In the genomic region with DNA sequence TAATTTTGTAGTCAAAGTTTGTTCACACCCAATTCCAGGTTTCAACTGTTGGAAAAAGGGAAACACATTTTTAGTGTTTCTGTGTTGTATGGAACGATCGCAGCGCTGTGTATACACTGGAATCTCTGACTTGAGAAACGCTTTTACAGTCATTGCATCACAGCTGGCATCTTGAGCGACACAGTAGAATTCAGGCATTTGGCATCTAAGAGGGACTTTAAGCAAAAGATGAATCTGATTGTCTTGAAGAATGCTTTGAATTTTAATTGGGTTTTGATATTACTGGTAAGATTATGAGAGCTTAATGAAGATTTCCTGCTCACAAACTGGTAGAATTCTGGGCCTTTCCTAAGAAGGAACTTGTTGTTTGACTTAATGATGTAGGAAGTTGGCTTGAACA, we compare ENCODE assay signal across 8 mouse cellular contexts. TPM values are rescaled to one million over a fixed set of nuclear protein-coding genes. Genes with fewer than 3 reads are reported as not detected.
DNase-seq lines count a peak whose midpoint lies in the region; ATAC-seq and TF ChIP-seq lines count a peak whose summit lies in the region.

No protein-coding gene starts in this region.

- peak overlapping the region; percentile 93 for H3K4me3 ChIP-seq in cerebellum, adult 2 months (replicated peaks; ENCODE audit: insufficient read depth, low read depth, low read length)
- peak overlapping the region; percentile 71 for H3K4me3 ChIP-seq in hindbrain, embryonic 12.5 days
- peak overlapping the region; percentile 77 for H3K4me3 ChIP-seq in macrophage (ENCODE audit: inconsistent target)

- TF ChIP-seq POLR2A in cerebellum, adult 2 months (IDR thresholded peaks at IDR 0.05; ENCODE audit: borderline replicate concordance, insufficient read depth, low read length) = no peak

- H3K36me3 ChIP-seq in hindbrain, embryonic 12.5 days = no peaks in the 10 kb centered on the region
- no peaks in the 10 kb centered on the region for H3K36me3 ChIP-seq in macrophage (ENCODE audit: inconsistent target)

- TF ChIP-seq CTCF in cerebellum, adult 2 months (IDR thresholded peaks at IDR 0.05; ENCODE audit: borderline replicate concordance, insufficient read depth, low read depth, low read length) = no peak

- H3K27me3 ChIP-seq in cerebellum, adult 2 months (ENCODE audit: control insufficient read depth, insufficient read depth, low read length) = no peaks in the 10 kb centered on the region
- H3K27me3 ChIP-seq in hindbrain, embryonic 12.5 days = no peaks in the 10 kb centered on the region

- WGBS in cerebellum, adult 2 months = 5% methylated on average over 5 of the region's 5 CpGs
- 49% methylated on average over 5 of the region's 5 CpGs for WGBS in hindbrain, embryonic 12.5 days
- WGBS in macrophage (ENCODE audit: missing documents) = 3% methylated on average over 5 of the region's 5 CpGs

- H3K27ac ChIP-seq in cerebellum, adult 2 months (ENCODE audit: insufficient read depth, low read length) = no peak overlapping the region
- no peak overlapping the region for H3K27ac ChIP-seq in hindbrain, embryonic 12.5 days
- peak overlapping the region; percentile 62 for H3K27ac ChIP-seq in macrophage

- no peak for DNase-seq in cerebellum, adult 2 months
- DNase-seq in cerebellum, adult 11 months = no peak
- peak; percentile 55 for DNase-seq in Muller cell, postnatal 12 days (ENCODE audit: inconsistent ontology term)
- DNase-seq in retina, embryonic 14.5 days (ENCODE audit: low spot score) = no peak
- no peak for DNase-seq in gastrocnemius, adult 18-20 months (ENCODE audit: low spot score)
- DNase-seq in urinary bladder, postnatal 4 days (ENCODE audit: low spot score in 2 of 2) = no peak

- peak overlapping the region; percentile 67 for H3K4me2 ChIP-seq in hindbrain, embryonic 12.5 days (replicated peaks)

- H3K9ac ChIP-seq in hindbrain, embryonic 12.5 days = peak overlapping the region; percentile 78

- H3K9me3 ChIP-seq in hindbrain, embryonic 12.5 days (replicated peaks) = no peaks in the 10 kb centered on the region

- H3K4me1 ChIP-seq in cerebellum, adult 2 months (ENCODE audit: control insufficient read depth, insufficient read depth, low read length) = peaks cover 3% of the 10 kb centered on the region
- H3K4me1 ChIP-seq in hindbrain, embryonic 12.5 days = peaks cover 22% of the 10 kb centered on the region

- H3K79me2 ChIP-seq in macrophage (ENCODE audit: inconsistent target) = peaks cover 58% of the 10 kb centered on the region

- ATAC-seq in hindbrain, embryonic 12.5 days (ENCODE audit: low FRiP score) = no peak

RNA-seq across cellular contexts. Expression of a gene that starts 1.3 kb away (rescaled TPM):
- 78.3 and 85.0 TPM in 2 replicates for polyA plus RNA-seq in cerebellum, adult 2 months (2012; rRNA removed)
- 143 and 151 TPM in 2 replicates for polyA plus RNA-seq in hindbrain, embryonic 12.5 days (2016; fragmentation: Nextera tagmentation; extraction: Ambion mirVana)
- total RNA-seq in macrophage (2018; cell fraction: chromatin; rRNA removed) = 100 to 1,000 TPM; 278 to 811 (median 359) TPM
- 10 to 100 TPM; 51.6 to 91.6 (median 66.1) TPM for total RNA-seq in macrophage (2018; cell fraction: cytosol; rRNA removed)
- 100 to 1,000 TPM; 145 to 417 (median 202) TPM for total RNA-seq in macrophage (2018; cell fraction: nucleus; rRNA removed)
- 55.3 to 135 TPM (median 58.5 TPM) in 3 replicates for polyA plus RNA-seq in macrophage (2018)
- 100 to 1,000 TPM; 143 to 144 TPM for total RNA-seq in gastrocnemius, adult 18-20 months (2021)
